Mouse (Mus musculus) forebrain, embryonic 14.5 days (tissue): Measurements from ENCODE around the gene Gm29609. TPM values are rescaled to one million over a fixed set of nuclear protein-coding genes. Genes with fewer than 3 reads are reported as not detected.
"Not testable (repeated sequence)": the region's sequence is repeated elsewhere in the genome, so short reads cannot be mapped to it uniquely, and the experiment has no call there.

Source experiments
- ATAC-seq: fragments of 200-750 bp; cut with Nextera tagmentation; 2 replicates; pipeline ENCODE4 v1.8.0; 2017; ENCODE audit warnings: mild to moderate bottlenecking, moderate library complexity
- DNase-seq: peaks from one replicate; pipeline ENCODE4 v3.0.0-alpha.2; 2015; ENCODE audit warnings: low spot score
- H3K27ac ChIP-seq: fragments of 300-500 bp; sonication (generic); 2 replicates; pipeline ENCODE4 v1.5.1; 2014; ENCODE audit warnings: low read depth, mild to moderate bottlenecking, control low read depth, low read length, moderate library complexity
- H3K27me3 ChIP-seq: fragments of 300-500 bp; sonication (generic); replicated peaks from 2 replicates; pipeline ENCODE4 v1.6.1; 2014; ENCODE audit warnings: low read length, control low read depth, mixed read lengths; ENCODE audit not compliant: control insufficient read depth, insufficient read depth
- H3K36me3 ChIP-seq: fragments of 300-500 bp; sonication (generic); 2 replicates; pipeline ENCODE4 v1.6.1; 2014; ENCODE audit warnings: low read length, control low read depth; ENCODE audit not compliant: control insufficient read depth, insufficient read depth
- H3K4me1 ChIP-seq: fragments of 300-500 bp; sonication (generic); 2 replicates; pipeline ENCODE4 v1.6.1; 2014; ENCODE audit warnings: antibody characterized with exemption, low read length, control low read depth; ENCODE audit not compliant: control insufficient read depth, insufficient read depth
- H3K4me2 ChIP-seq: fragments of 300-500 bp; sonication (generic); 2 replicates; pipeline ENCODE4 v1.6.1; 2014; ENCODE audit warnings: mild to moderate bottlenecking, control low read depth, low read length
- H3K4me3 ChIP-seq: fragments of 300-500 bp; sonication (generic); 2 replicates; pipeline ENCODE4 v1.5.1; 2014; ENCODE audit warnings: low read depth, low read length, control low read depth
- H3K9ac ChIP-seq: fragments of 300-500 bp; sonication (generic); 2 replicates; pipeline ENCODE4 v1.6.1; 2014; ENCODE audit warnings: mild to moderate bottlenecking, low read length, control low read depth, moderate library complexity
- H3K9me3 ChIP-seq: fragments of 300-500 bp; sonication (generic); replicated peaks from 2 replicates; pipeline ENCODE4 v1.6.1; 2016; ENCODE audit warnings: low read length, control low read depth, mixed read lengths; ENCODE audit not compliant: control insufficient read depth
- WGBS: fragments of 180-500 bp; shearing (Covaris S2); extraction: QIAGEN DNeasy Blood & Tissue Kit; methylation state at CpG from one replicate; pipeline ENCODE4 v1.1.7; 2014; 5-methylcytosine and 5-hydroxymethylcytosine counted together
- polyA plus RNA-seq: library from polyadenylated mRNA; unstranded; fragments of >200 nt; fragmentation: Nextera tagmentation; extraction: Ambion mirVana; gene quantifications from 2 replicates; pipeline ENCODE4 v1.2.1, GENCODE M21; 2014

The Gm29609 gene
- polyA plus RNA-seq, 1 experiment from 2014 or later, result 2.0 TPM

DNA sequence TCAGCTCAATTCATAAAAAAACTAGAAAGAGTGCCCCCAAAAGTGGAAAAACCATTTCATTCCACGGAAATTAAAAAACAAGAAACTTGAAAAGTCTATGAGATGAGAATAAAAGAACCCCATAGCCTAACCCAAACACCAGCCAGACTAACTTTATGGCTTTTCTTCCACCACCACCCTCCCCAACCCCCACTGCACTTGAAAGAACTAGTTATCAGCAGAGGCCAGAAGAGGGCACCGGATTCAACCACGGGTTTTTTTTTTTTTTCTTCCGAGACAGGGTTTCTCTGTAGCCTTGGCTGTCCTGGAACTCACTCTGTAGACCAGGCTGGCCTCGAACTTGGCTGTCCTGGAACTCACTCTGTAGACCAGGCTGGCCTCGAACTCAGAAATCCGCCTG lies 38.6 kb upstream of the Gm29609 start:
- ATAC-seq (no peak), DNase-seq (no peak)
- no peak overlapping the region for H3K9ac ChIP-seq
- no peaks in the 10 kb centered on the region for H3K9me3 ChIP-seq
- H3K4me3 ChIP-seq, result no peak overlapping the region
- peaks cover 5% of the 10 kb centered on the region; the same call in 1 of the 2 replicates for H3K4me1 ChIP-seq
- H3K36me3 ChIP-seq, result no peaks in the 10 kb centered on the region
- H3K27me3 ChIP-seq, result no peaks in the 10 kb centered on the region
- H3K27ac ChIP-seq, result no peak overlapping the region
- H3K4me2 ChIP-seq, result no peak overlapping the region
- 77% methylated on average over 7 of the region's 7 CpGs for WGBS

DNA sequence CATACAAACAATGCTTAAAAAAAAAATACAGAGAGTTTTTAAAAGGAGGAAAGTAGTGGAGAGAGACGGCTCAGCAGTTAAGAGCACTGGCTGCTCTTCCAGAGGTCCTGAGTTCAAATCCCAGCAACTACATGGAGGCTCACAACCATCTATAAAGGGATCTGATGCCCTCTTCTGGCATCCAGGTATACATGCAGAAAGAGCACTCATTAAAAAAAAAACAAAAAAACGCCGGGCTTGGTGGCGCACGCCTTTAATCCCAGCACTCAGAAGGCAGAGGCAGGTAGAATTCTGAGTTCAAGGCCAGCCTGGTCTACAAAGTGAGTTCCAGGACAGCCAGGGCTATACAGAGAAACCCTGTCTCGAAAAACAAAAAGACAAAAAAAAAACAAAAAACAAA lies 36.8 kb upstream of the Gm29609 start:
- not testable (repeated sequence) for H3K9ac ChIP-seq, H3K4me3 ChIP-seq, H3K9me3 ChIP-seq, H3K27me3 ChIP-seq, H3K36me3 ChIP-seq, H3K4me1 ChIP-seq, H3K4me2 ChIP-seq, DNase-seq, H3K27ac ChIP-seq, ATAC-seq
- 87% methylated on average over 6 of the region's 6 CpGs for WGBS

DNA sequence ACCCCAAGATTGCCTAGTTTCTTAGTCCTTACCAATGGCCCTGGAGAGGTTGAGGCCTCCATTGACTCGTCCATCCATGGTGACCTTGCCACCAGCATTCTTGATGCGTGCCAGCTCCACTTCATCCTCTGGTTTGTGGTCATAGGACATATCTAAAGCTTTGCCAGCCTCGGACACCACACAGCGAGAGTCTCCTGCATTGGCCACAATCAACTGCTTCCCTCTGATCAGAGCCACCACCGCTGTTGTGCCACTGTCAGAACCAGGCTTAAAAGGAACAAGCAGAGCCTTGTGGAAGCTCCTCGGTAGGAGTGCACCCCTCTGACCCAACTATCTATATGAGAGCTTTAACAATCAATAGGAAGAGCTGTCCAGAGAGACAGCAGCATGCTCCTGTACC lies 24.7 kb upstream of the Gm29609 start:
- ATAC-seq, result no peak
- Histone ChIP-seq H3K4me3 (no peak overlapping the region), H3K27me3 (no peaks in the 10 kb centered on the region), H3K4me2 (no peak overlapping the region), H3K36me3 (peaks cover 69% of the 10 kb centered on the region), H3K9ac (no peak overlapping the region), H3K27ac (no peak overlapping the region), H3K4me1 (peaks cover 15% of the 10 kb centered on the region), H3K9me3 (0 out of 2 replicates have a peak, but pooled peaks cover 3% of the 10 kb centered on the region)
- 95% methylated on average over 6 of the region's 6 CpGs for WGBS
- DNase-seq, result no peak

DNA sequence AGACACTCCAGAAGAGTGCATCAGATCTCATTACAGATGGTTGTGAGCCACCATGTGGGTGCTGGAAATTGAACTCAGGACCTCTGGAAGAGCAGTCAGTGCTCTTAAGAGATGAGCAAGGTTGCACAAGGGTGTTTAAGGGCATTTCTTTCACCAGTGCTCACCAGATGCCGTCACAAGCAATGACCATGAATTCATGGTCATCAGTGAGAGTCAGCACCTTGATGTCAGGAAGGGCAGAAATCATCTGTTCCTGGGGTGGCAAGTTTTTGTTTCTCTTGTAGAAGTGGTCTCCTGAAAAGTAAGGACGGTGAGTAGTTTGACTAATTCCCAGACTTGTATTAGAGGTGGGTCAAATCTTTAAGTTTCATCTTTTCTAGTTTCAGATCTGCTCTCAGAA lies 24.2 kb upstream of the Gm29609 start:
- Histone ChIP-seq H3K9ac (no peak overlapping the region), H3K36me3 (peaks cover 74% of the 10 kb centered on the region), H3K4me3 (no peak overlapping the region), H3K27ac (no peak overlapping the region), H3K4me2 (no peak overlapping the region), H3K27me3 (no peaks in the 10 kb centered on the region), H3K9me3 (0 out of 2 replicates have a peak, but pooled peaks cover 3% of the 10 kb centered on the region), H3K4me1 (peaks cover 15% of the 10 kb centered on the region)
- 93% methylated on average over 2 of the region's 2 CpGs for WGBS
- ATAC-seq (no peak), DNase-seq (no peak)

DNA sequence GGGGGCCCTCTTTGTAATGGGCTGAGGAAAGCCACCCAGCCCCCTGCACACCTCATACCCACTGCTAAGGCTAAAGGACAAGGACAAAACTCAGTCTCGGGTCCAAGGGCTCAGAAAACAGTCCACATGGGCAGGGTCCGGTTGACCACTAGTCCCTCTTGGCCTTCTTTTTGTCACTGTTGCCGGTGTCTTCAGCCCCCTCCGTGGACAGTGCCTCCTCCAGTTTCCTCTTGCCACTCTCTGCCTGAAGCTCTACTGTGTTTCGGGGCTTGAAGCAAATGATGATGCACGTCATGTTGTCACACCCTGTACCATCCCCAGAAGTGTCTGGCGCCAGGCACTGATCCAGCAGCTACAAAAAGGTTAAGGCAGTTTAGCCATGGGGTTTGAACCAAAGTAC lies 23.2 kb upstream of the Gm29609 start:
- ATAC-seq (no peak), DNase-seq (no peak)
- WGBS, result 85% methylated on average over 7 of the region's 7 CpGs
- Histone ChIP-seq H3K9me3 (0 out of 2 replicates have a peak, but pooled peaks cover 3% of the 10 kb centered on the region), H3K4me3 (peak overlapping the region; percentile 86; the same call in 1 of the 2 replicates), H3K4me1 (peaks cover 15% of the 10 kb centered on the region), H3K36me3 (peaks cover 83% of the 10 kb centered on the region), H3K4me2 (peak overlapping the region; percentile 70), H3K9ac (peak overlapping the region; percentile 52; the same call in 1 of the 2 replicates), H3K27me3 (no peaks in the 10 kb centered on the region), H3K27ac (peak overlapping the region; percentile 82; the same call in 1 of the 2 replicates)

DNA sequence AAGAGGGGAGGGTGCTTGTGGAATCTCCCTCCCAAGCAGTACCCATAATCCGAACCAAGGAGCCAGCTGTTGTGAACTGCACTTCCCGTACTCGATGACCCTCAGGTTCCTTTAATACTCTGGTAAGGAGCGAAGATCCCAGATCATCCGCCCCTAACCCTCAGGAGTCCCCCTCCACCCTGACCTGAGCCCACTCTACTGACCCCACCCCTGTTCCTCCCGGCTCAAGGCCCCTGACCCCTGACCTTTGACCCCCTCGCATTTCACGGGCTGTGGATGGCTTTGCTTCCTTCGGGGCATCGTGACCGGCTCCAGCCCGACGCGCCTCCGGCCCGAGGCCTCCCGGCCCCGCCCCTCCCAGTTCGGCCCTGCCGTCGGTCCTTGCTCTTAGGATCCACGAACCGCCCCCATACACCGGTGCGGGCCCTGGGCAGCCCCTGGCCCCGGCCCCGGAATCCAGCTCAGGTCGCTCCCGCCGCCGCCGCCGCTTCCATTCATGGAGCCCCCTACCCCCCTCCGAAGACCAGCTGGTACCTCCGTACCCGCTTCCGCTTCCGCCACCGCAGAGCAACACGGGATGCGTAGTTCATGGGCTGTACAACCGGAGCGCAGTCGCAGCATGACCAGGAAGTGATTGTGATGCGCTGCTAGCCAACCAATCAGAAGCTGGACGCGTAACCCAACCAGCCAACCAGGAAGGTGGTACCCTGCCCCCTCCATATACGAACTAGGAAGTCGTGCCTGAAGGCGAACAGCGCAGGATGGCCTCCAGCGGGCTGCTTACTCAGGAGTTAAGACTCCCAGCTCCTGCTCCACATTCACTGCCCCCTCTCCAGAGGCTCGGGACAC lies 22.3 kb upstream of the Gm29609 start, which contains the start of gene Zfp513:
Gene Zfp513, minus strand, starts transcription at position 562 of the 849 bp plus-strand sequence.
- Histone ChIP-seq H3K9ac (peak within 1 kb of the TSS; percentile 93), H3K9me3 (0 out of 2 replicates have a peak, but pooled peaks cover 3% of the 10 kb centered on the region), H3K4me3 (peak within 1 kb of the TSS; percentile 86), H3K27ac (peak within 1 kb of the TSS; percentile 82), H3K4me1 (peaks cover 15% of the 10 kb centered on the region), H3K27me3 (no peaks in the 10 kb centered on the region), H3K4me2 (peak within 1 kb of the TSS; percentile 95), H3K36me3 (peaks cover 83% of the 10 kb centered on the region)
- under 1% methylated on average over 53 of the region's 53 CpGs for WGBS
- ATAC-seq (peak; percentile 98), DNase-seq (peak; percentile 99)

DNA sequence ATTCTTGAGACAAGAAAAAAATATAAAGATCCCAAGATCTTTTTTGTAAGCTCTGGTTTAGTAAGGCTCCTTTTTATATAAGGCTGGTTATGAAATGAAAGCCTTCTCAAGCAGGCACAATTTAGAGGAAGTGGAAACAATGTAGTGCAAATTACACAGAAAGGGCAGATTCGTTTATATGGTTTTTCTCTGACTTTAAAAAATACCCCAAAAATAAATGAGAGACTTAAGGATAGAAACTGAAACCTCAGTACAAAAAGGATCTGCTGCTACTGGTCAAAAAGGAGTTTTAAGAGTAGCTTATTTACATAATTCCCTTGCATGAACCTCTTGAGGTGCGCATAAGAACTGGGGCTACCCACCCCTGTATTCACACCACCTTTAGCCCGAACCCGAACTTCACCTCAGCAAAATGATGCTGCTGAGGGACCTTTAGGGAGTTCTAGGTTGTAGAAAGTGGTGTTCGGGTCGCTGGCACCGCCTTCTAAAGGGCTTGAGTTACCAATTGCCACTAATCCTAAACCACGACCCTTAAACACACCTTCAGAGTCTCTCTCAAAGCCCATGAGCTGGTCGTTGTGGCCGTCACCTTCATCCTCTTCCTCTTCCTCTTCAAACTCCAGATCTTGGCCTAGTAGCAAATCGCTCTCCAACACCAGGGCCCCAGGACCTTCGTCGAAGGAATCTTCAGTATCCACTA lies 21.5 kb upstream of the Gm29609 start:
- peak; percentile 4 for DNase-seq
- ATAC-seq, result no peak
- no peaks in the 10 kb centered on the region for H3K27me3 ChIP-seq
- peak overlapping the region; percentile 76; the same call in 1 of the 2 replicates for H3K27ac ChIP-seq
- peak overlapping the region; percentile 95 for H3K4me2 ChIP-seq
- peak overlapping the region; percentile 86 for H3K4me3 ChIP-seq
- peak overlapping the region; percentile 93 for H3K9ac ChIP-seq
- H3K9me3 ChIP-seq, result 0 out of 2 replicates have a peak, but pooled peaks cover 3% of the 10 kb centered on the region
- WGBS, result 21% methylated on average over 13 of the region's 13 CpGs
- H3K4me1 ChIP-seq, result peaks cover 15% of the 10 kb centered on the region
- peaks cover 83% of the 10 kb centered on the region for H3K36me3 ChIP-seq

DNA sequence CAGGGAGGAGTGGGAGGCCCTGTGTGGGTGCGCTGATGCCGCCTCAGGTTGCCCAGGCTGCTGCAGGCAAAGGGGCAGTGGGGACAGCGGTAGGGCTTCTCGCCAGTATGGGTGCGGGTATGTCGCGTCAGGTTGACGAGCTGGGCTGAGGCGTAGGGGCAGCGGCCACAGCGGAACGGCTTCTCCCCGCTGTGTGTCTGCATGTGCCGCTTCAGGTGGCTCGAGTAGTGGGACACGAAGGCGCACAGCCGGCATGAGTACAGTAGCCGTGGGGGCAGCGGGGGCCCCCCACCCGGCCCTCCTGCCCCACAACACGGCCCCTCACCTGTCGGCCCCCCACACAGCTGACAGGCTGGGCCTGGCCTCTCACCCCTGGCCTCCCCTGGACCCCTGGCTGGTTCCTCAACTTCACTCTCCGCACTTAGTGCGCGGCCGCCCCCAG lies 20.6 kb upstream of the Gm29609 start:
- H3K4me3 ChIP-seq, result 0 out of 2 replicates have a peak overlapping the region, but pooled peaks have one; percentile 86
- ATAC-seq (no peak), DNase-seq (no peak)
- no peak overlapping the region for H3K27ac ChIP-seq
- no peaks in the 10 kb centered on the region for H3K27me3 ChIP-seq
- H3K4me2 ChIP-seq, result no peak overlapping the region
- no peak overlapping the region for H3K9ac ChIP-seq
- H3K4me1 ChIP-seq, result peaks cover 15% of the 10 kb centered on the region
- WGBS, result 90% methylated on average over 27 of the region's 27 CpGs
- 0 out of 2 replicates have a peak, but pooled peaks cover 3% of the 10 kb centered on the region for H3K9me3 ChIP-seq
- H3K36me3 ChIP-seq, result peaks cover 83% of the 10 kb centered on the region
